Mouse (Mus musculus): ENCODE data around the gene Gm10719.
"Not testable (repeated sequence)": the region's sequence is repeated elsewhere in the genome, so short reads cannot be mapped to it uniquely, and the experiment has no call there.

GRCm38 (mm10) chr9:3006636-3007035 lies 10.6 kb upstream of the Gm10719 start:
- not testable (repeated sequence) for TF ChIP-seq CTCF (IDR thresholded peaks at IDR 0.05; ENCODE audit: low read depth, low read length); EP300 (IDR thresholded peaks at IDR 0.05; ENCODE audit: insufficient read depth, low read depth, low read length)

All from ES-Bruce4 (cell line).